Mouse (Mus musculus) thymus, postnatal 4 days (tissue): Measurements from ENCODE around the gene Olfr539.
"Not testable (repeated sequence)": the region's sequence is repeated elsewhere in the genome, so short reads cannot be mapped to it uniquely, and the experiment has no call there.

Experiments used
- DNase-seq: peaks from one replicate; pipeline ENCODE4 v3.0.0; 2021

Olfr539 gene

GRCm38 (mm10) chr7:140659630-140660029 lies at the start of gene Olfr539:
Olfr539 (plus strand) TSS chr7:140659930.
- no peak for DNase-seq

GRCm38 (mm10) chr7:140628670-140629069 lies 31.1 kb upstream of the Olfr539 start, which contains the start of gene Olfr61:
Olfr61 (plus strand) TSS chr7:140628970.
- DNase-seq: not testable (repeated sequence)

GRCm38 (mm10) chr7:140630559-140630958 lies 29.2 kb upstream of the Olfr539 start:
- DNase-seq: no peak

GRCm38 (mm10) chr7:140646152-140646551 lies 13.6 kb upstream of the Olfr539 start, which contains the start of gene Olfr53:
Olfr53 (plus strand) TSS chr7:140646452.
- DNase-seq: no peak

GRCm38 (mm10) chr7:140670693-140671092 lies 11.0 kb downstream of the Olfr539 start:
- DNase-seq: not testable (repeated sequence)

GRCm38 (mm10) chr7:140675863-140676262 lies 16.1 kb downstream of the Olfr539 start:
- no peak for DNase-seq

GRCm38 (mm10) chr7:140679591-140679990 lies 19.9 kb downstream of the Olfr539 start:
- not testable (repeated sequence) for DNase-seq

- no peak for DNase-seq
These were observed 21.9 kb downstream of the Olfr539 start, which contains the start of gene Olfr45 for GRCm38 (mm10) chr7:140681651-140682050. Olfr45 (plus strand) TSS chr7:140681951.

GRCm38 (mm10) chr7:140696967-140697366 lies 37.2 kb downstream of the Olfr539 start, which contains the start of gene Olfr541:
Olfr541 (plus strand) TSS chr7:140697267.
- DNase-seq: no peak

- DNase-seq: no peak
These were observed 46.6 kb downstream of the Olfr539 start for GRCm38 (mm10) chr7:140706348-140706747.

- DNase-seq: no peak
These were observed 48.0 kb downstream of the Olfr539 start for GRCm38 (mm10) chr7:140707536-140708284.

- no peak for DNase-seq
These were observed 57.7 kb downstream of the Olfr539 start for GRCm38 (mm10) chr7:140717155-140718055.

- no peak for DNase-seq
These were observed 61.4 kb downstream of the Olfr539 start for GRCm38 (mm10) chr7:140721095-140721494.

- DNase-seq: no peak
These were observed 65.8 kb downstream of the Olfr539 start for GRCm38 (mm10) chr7:140725558-140725957.
